Mouse (Mus musculus) ES-E14 (cell line): ENCODE data around the gene Ntf3.

Experiments used
- HCFC1 ChIP-seq: IDR thresholded peaks from 2 replicates; pipeline ENCODE4 v1.6.1; 2012; ENCODE audit warnings: low read length, inconsistent platforms, borderline replicate concordance; ENCODE audit not compliant: insufficient read depth
- MAFK ChIP-seq: IDR thresholded peaks from 2 replicates; pipeline ENCODE4 v1.6.1; 2014; ENCODE audit warnings: mild to moderate bottlenecking, low read depth, low read length, inconsistent platforms; ENCODE audit not compliant: insufficient read depth
- ZC3H11A ChIP-seq: IDR thresholded peaks from 2 replicates; pipeline ENCODE4 v1.6.1; 2012; ENCODE audit warnings: low read depth, mild to moderate bottlenecking, inconsistent platforms, low read length, borderline replicate concordance
- ZNF384 ChIP-seq: IDR thresholded peaks from 2 replicates; pipeline ENCODE4 v1.6.1; 2012; ENCODE audit warnings: low read depth, low read length, inconsistent platforms

- no peak for TF ChIP-seq ZC3H11A
- no peak for TF ChIP-seq ZNF384
- TF ChIP-seq HCFC1: no peak
- no peak for TF ChIP-seq MAFK
These were observed 13.6 kb downstream of the Ntf3 start for GRCm38 (mm10) chr6:126153154-126153553.
